Mouse (Mus musculus): ENCODE measurements at regions not wholly inside any gene's neighbourhood (a gene's known extent, or its start where the extent isn't known, plus 50 kb on each side); places are given as distances from the start of the nearest gene placed in this dataset.
A peak's percentile ranks its signal among the peaks of the same experiment; 100 is the strongest.
"Not testable (repeated sequence)": the region's sequence is repeated elsewhere in the genome, so short reads cannot be mapped to it uniquely, and the experiment has no call there.

GRCm38 (mm10) chr11:27105920-27106319, 512.1 kb upstream of the Vrk2 start:
- no peak for DNase-seq

DNA sequence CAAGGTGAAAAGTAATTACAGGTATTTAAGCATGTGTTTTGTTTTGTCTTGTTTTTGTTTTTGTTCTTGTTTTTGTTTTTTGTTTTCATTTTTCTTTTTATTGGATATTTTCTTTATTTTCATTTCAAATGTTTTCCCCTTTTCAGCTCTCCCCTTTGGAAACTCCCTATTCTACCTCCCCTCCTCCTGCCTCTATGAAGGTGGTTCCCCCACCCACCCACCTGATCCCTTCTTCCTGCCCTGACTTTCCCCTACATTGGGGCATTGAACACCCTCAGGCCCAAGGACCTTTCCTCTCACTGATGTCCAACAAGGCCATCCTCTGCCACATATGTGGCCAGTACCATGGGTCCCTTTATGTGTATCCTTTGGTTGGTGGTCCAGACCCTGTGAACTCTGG, 509.1 kb upstream of the Vrk2 start:
- DNase-seq = no peak

- DNase-seq = no peak
These were observed 508.2 kb upstream of the Vrk2 start for GRCm38 (mm10) chr11:27102045-27102444.

DNA sequence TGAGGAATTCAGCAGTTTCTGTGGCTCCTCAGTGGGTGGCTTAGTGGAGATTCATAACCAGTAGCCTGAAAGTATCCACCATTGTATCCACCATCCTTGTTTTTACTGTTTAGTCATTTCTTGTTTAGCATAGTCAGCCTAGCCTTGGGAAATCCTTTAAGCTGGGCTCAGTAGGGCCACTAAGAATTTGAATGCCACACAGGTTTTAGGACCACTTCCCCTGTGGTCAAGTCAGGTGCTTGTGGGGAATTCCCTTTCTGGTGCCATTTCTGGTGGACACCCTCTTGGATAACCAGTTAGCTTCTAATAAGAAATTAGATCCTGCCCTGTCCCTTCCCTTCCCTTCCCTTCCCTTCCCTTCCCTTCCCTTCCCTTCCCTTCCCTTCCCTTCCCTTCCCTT, 502.8 kb upstream of the Vrk2 start:
- no peak for DNase-seq

GRCm38 (mm10) chr11:27095460-27095859, 501.7 kb upstream of the Vrk2 start:
- DNase-seq = not testable (repeated sequence)

DNA sequence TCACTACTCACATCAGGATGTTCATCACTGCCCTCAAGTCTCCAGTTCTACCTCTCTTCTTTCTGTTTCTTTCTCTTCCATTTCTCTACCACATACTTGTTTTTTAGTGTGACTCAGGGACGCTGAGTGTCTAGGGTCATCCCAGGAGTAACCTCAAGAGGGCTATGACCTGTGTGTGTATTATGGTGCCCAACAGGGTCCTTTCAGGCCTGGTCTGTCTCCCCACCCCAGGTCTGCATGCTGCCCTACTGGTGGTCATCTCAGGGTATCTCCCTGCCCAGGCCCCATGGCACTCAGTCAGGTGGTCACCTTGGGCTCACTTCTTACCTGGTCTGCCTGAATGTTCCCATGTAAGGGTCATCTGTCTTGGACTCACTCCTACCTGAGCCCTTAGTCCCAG, 492.7 kb upstream of the Vrk2 start:
- no peak for DNase-seq

GRCm38 (mm10) chr11:27081188-27081587, 487.4 kb upstream of the Vrk2 start:
- no peak for DNase-seq

- no peak for DNase-seq
These were observed 476.6 kb upstream of the Vrk2 start for GRCm38 (mm10) chr11:27070381-27070780.

DNA sequence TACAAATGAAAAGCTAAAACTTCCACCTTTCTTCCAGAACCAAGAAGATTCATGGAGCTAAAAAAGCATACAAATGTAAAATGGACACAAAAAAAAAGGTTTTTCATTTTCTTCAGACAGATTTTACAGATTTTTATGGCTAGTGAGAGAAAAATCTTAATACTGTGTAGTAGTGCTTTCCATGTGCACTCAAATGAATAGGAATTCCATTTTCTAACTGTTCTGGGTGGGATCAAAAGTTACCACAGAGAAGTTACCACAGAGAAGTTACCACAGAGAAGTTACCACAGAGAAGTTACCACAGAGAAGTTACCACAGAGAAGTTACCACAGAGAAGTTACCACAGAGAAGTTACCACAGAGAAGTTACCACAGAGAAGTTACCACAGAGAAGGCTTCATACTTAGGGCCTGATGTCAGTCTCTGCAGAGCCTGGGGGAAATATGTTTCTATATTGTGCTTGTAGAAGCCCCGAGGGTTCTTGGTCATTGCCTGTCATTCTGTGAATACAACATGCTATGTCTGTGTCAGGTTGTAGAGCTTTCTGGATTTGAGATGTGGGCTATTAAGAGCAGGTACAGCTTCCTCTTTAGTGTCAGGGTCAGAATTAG, 433.5 kb upstream of the Vrk2 start:
- no peak for DNase-seq

DNA sequence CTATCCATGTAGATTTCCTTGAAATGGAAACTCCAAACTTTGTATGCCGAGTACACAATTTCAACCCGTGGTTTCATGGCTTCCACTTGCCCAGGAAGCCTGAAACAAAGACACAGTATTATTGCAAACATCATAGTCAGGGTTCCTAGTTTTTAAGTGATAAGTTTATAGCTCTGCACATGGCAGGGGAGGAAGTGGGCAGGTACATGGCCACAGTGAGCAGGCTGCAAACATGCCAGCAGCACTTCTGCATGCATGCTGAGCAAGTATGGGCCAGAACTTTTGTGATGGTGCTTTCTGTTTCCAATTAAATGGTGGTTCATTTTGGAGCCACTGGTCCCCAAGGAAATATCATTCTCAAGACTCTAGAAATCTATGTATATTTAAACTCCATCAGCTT, 431.7 kb upstream of the Vrk2 start:
- DNase-seq = no peak

DNA sequence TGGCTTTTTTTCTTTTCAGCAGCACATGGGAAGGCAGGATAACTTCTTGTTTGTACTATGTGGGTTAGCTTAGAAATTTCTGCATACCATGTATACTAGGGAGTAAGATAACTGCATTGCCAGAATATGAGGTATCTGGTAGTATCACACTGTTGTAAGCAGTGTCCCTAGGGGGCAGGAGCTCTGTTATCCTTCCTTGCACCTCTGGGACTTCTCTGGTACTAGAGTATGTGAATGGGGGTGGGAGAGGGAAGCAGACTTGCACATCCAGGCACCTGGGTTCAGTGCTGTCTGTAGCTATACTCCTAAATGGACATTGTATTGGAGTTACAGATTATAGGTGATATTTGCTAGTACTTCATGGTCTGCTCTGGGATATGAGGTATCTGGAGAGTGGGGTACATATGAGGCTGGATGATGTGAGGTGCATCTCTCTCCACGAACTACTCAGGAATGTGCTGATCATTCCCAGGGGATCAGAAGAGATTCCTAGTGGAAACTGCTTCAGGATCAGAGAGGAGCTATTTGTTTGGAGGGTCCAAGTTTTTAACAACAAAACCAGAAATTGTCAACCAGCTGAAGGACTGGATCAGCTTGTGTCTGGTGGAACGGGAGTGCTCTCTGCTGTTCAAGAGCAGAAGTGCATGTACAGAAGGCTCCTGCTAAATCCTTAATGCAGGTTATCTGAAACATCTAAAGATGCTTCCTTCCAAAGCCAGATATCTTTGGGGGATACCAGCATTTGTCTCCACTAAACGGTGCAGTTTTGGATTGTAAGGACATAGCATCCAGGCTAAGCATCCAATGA, 402.7 kb upstream of the Vrk2 start:
- peak in 1 of 2 experiments; percentile 1 for DNase-seq

DNA sequence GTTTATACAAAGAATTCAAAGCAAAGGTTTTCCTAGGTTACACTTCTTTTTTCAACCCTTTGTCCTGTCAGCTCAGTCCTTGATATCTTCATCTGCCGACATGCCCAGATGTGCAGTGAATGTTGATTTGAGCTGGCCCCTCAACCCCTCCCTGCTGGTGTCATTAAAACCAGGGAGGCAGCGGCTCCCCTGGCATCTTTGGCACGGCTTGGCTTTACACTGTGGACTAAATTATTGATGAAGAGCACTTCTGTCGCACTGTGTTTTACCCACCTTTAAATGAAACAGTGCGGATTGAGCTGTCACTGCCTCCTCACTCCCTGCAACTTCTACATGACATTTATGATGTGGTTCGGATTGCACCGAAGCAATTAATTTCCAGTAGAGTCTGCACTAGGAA, 387.4 kb upstream of the Vrk2 start:
- DNase-seq = no peak

DNA sequence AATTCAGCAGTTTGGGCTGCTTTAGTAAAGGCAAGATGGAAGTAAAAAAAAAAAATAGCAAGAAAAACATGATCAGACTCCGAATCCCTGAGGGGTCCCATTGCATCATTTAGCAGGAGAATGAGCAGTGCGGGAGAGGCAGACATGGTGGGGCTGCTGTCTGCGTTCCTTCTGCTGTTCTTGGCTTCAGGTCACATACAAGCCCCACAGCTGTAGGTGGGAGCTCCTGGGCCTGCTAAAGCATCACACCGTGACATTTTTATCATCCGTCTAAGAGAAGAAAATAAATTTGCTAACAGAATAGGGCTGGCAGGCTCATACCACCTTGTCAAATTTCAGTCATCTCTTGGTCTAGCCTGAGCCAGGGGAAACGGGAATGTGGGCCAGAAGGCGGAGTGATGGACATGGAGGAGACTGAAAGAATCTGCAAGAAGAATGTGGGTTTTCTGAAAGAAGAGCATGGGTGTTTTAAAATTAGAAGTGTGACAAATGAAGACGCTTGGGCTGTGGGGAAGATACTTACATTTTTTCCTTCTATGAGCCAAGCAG, 378.8 kb upstream of the Vrk2 start:
- no peak for DNase-seq

DNA sequence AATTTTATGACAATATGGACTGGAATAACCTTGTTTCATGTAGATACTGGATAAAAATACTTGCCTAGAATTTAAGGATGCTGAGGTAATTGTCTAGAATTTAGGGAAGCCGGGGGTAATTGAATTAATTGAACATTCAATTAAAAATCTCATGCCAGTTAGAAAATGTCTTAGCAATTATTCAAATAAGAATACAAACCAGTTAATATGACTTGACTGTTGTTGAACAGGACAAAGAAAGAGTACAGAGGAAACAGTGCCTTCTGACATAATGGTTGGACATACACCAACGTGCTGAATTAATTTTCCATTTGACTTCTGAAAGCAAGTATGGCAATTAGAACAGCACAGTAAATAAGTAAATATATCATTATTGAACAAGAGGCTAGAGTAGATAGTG, 377.4 kb upstream of the Vrk2 start:
- no peak for DNase-seq

DNA sequence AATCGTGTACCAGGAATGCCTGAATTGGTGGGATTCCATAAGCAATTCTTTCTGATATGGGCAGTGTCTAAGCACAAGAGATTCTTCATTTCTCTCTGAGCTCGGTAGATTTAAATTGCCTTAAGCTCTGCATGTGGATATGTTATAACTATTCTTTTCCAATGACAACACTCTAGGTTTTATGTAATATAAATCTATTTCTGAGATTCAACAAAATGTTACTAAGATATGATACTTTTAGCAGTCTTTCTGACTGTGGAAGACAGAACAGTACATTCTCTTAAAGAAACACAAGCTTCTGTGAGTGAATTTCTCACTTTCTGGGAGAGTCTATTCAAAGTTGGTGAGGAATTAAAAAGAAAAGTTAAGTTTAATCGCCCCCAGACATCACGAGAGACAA, 373.6 kb upstream of the Vrk2 start:
- no peak for DNase-seq

DNA sequence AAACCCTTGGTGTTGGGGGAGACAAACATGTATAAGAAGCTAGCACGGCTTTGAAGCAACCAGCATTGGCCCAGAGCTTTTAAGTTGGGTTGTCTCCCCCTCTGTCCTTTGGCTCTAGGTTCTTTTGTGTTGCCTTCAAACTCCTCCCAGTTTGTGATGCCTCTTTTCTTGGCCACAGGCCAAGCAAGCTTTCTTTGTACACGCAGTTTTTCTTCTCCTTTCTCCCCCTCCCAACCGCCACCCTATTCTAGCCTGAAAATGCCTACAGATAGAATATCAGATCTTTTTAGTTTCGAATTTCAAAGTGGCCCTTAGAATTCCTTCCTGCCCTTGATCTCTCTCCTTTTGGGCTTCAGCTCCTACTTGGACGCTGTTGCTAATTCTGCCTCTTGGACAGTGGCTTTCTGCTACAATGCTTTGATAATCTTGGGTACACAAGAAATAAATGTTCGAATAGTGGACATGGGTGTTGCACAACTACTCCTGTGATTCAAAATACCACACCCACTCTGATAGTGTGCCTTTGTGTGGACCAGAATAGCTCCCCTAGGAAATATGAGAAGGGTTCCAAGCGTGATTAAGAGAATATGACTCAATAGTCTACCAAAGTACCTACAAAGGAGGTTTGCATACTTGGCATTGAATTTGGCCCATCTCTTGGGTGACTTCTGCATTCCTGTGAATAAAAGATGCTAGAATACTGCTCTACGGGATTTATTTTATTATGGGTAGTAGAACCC, 369.3 kb upstream of the Vrk2 start:
- no peak for DNase-seq

GRCm38 (mm10) chr11:26962040-26962927, 368.5 kb upstream of the Vrk2 start:
- no peak for DNase-seq

GRCm38 (mm10) chr11:26961336-26961980, 367.7 kb upstream of the Vrk2 start:
- peak; percentile 70 to 80 for DNase-seq

- DNase-seq = no peak
These were observed 362.4 kb upstream of the Vrk2 start for GRCm38 (mm10) chr11:26956153-26956552.

- no peak for DNase-seq
These were observed 338.0 kb upstream of the Vrk2 start for GRCm38 (mm10) chr11:26931766-26932165.

GRCm38 (mm10) chr11:26907099-26907498, 313.3 kb upstream of the Vrk2 start:
- DNase-seq = no peak

DNA sequence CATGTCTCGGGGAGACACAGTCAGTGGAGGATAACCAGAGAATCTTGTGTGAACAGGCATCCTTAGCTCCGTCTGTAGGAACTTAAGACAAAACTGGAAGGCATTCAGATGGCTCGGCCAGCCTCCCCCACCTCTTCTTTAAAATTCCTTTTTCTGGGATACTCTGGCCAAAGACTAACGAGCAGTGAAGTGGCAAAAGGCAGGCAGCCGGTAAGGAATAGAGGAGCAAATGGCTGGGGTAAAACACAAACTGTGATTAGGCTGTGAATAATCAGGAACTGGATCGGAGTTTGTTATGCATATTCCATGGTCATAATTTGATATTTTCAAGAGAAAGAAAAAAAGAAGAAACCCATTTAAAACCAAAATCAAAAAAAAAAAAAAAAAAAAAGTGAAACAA, 287.8 kb upstream of the Vrk2 start:
- DNase-seq = no peak
